8 mouse cellular contexts compared by ENCODE assay signal in the genomic region with DNA sequence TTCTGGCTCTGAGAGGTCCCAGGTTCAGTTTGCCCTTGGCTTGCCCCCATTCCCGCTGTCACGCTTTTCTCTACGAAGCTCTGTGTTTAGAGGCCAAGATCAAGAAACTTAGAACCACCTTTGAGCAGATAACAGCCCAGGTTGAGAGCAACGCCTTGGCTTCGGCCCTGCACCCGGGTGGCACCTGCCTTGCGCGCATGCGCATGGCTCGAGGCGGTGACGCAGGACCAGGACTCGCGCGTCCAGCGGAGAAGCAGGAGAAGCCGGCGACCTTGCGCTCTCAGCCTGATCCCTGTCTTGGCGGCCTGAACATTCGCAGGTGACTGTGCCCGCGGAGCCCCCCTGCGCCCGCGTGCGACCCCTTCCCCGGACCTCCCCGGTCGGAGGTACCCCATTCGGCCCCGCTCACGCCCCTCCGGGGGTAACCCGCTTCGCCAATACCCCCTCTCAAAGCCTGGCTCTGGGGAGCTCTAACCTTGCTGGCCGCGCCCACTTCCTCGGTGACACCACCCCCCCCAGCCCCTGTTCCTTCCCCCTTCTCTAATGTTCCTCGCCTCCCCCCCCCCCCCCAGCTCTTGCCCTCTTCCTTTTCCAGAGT. TPM values are rescaled to one million over a fixed set of nuclear protein-coding genes. Genes with fewer than 3 reads are reported as not detected.
DNase-seq lines count a peak whose midpoint lies in the region; ATAC-seq and TF ChIP-seq lines count a peak whose summit lies in the region.

Gene Plekhb2 (plus strand): TSS at position 232 of the 598 bp plus-strand sequence.

- TF ChIP-seq CTCF in G1E (IDR thresholded peaks at IDR 0.05; ENCODE audit: low read depth, low read length) = no peak
- TF ChIP-seq CTCF in forebrain, postnatal 0 days (IDR thresholded peaks at IDR 0.05; ENCODE audit: low read depth) = no peak

- H3K4me3 ChIP-seq in G1E (ENCODE audit: low read depth, low read length) = peak within 1 kb of the TSS; percentile 73
- H3K4me3 ChIP-seq in forebrain, postnatal 0 days (ENCODE audit: low read depth, low read length) = peak within 1 kb of the TSS; percentile 79
- H3K4me3 ChIP-seq in neural tube, embryonic 14.5 days (ENCODE audit: low read depth, low read length) = peak within 1 kb of the TSS; percentile 75

- ATAC-seq in G1E (ENCODE audit: extremely low read depth, insufficient number of reproducible peaks, low FRiP score, poor library complexity, severe bottlenecking) = no peak
- ATAC-seq in forebrain, postnatal 0 days = peak; percentile 87
- ATAC-seq in neural tube, embryonic 14.5 days (ENCODE audit: low read depth) = peak; percentile 88

- H3K27me3 ChIP-seq in G1E (ENCODE audit: insufficient read depth, low read length) = peaks cover 33% of the 10 kb centered on the region
- H3K27me3 ChIP-seq in forebrain, postnatal 0 days (ENCODE audit: insufficient read depth, low read length) = no peaks in the 10 kb centered on the region
- no peaks in the 10 kb centered on the region for H3K27me3 ChIP-seq in neural tube, embryonic 14.5 days (ENCODE audit: control insufficient read depth, insufficient read depth, low read length)

- WGBS in forebrain, postnatal 0 days = under 1% methylated on average over 38 of the region's 40 CpGs
- WGBS in neural tube, embryonic 14.5 days = under 1% methylated on average over 34 of the region's 40 CpGs

- peak; percentile 70 for DNase-seq in G1E (ENCODE audit: low spot score)
- peak; percentile 95 to 97 for DNase-seq in cerebellum, adult 18-20 months
- DNase-seq in forebrain, postnatal 0 days = peak; percentile 91
- DNase-seq in heart, postnatal 36 days = peak; percentile 87 to 91
- DNase-seq in layer of hippocampus, adult 18-20 months (ENCODE audit: low spot score in 2 of 2) = peak; percentile 82 to 90
- peak; percentile 91 to 93 for DNase-seq in lung, adult 18-20 months
- peak; percentile 86 for DNase-seq in testis, postnatal 10 days (ENCODE audit: low spot score)

- H3K36me3 ChIP-seq in G1E (replicated peaks) = no peaks in the 10 kb centered on the region
- H3K36me3 ChIP-seq in forebrain, postnatal 0 days (ENCODE audit: insufficient read depth) = no peaks in the 10 kb centered on the region
- H3K36me3 ChIP-seq in neural tube, embryonic 14.5 days (ENCODE audit: control insufficient read depth, insufficient read depth, low read length) = no peaks in the 10 kb centered on the region

- intact Hi-C loops in heart, postnatal 36 days (cut with DNase I) = loop anchor here (10.0 kb wide), 1 partner anchor 405 kb away; no protein-coding TSS in a partner anchor

- peak within 1 kb of the TSS; percentile 80 for H3K27ac ChIP-seq in forebrain, postnatal 0 days (ENCODE audit: low read depth, low read length)
- peak within 1 kb of the TSS; percentile 67 for H3K27ac ChIP-seq in neural tube, embryonic 14.5 days (ENCODE audit: low read depth, low read length)

- peak within 1 kb of the TSS; percentile 95 for H3K9ac ChIP-seq in forebrain, postnatal 0 days
- peak within 1 kb of the TSS; percentile 92 for H3K9ac ChIP-seq in neural tube, embryonic 14.5 days (replicated peaks; ENCODE audit: low read depth, low read length)

- no peaks in the 10 kb centered on the region for H3K9me3 ChIP-seq in G1E (replicated peaks)
- H3K9me3 ChIP-seq in forebrain, postnatal 0 days (ENCODE audit: low read length) = no peaks in the 10 kb centered on the region
- no peaks in the 10 kb centered on the region for H3K9me3 ChIP-seq in neural tube, embryonic 14.5 days (ENCODE audit: control insufficient read depth, low read length)

- H3K4me2 ChIP-seq in forebrain, postnatal 0 days (ENCODE audit: low read depth) = peak within 1 kb of the TSS; percentile 66
- peak within 1 kb of the TSS; percentile 58 for H3K4me2 ChIP-seq in neural tube, embryonic 14.5 days (ENCODE audit: low read depth, low read length)

- peaks cover 10% of the 10 kb centered on the region for H3K4me1 ChIP-seq in G1E (ENCODE audit: insufficient read depth, low read depth, low read length)
- H3K4me1 ChIP-seq in forebrain, postnatal 0 days (ENCODE audit: insufficient read depth) = peaks cover 15% of the 10 kb centered on the region
- peaks cover 19% of the 10 kb centered on the region; the same call in 1 of the 2 replicates for H3K4me1 ChIP-seq in neural tube, embryonic 14.5 days (ENCODE audit: control insufficient read depth, insufficient read depth, low read length)

RNA-seq across cellular contexts. Expression of gene Plekhb2, which starts in this region (rescaled TPM):
- total RNA-seq in G1E (2014; fragmentation: Nextera tagmentation) = 13.1 and 13.7 TPM in 2 replicates
- 14.5 and 15.3 TPM in 2 replicates for total RNA-seq in G1E (2017)
- 1.0 and 1.7 TPM in 2 replicates for polyA plus RNA-seq in G1E (2012)
- total RNA-seq in forebrain, postnatal 0 days (2014; rRNA removed) = 74.1 and 80.5 TPM in 2 replicates
- polyA plus RNA-seq in forebrain, postnatal 0 days (2015; fragmentation: Nextera tagmentation; extraction: Ambion mirVana) = 72.6 and 86.1 TPM in 2 replicates
- 100 to 1,000 TPM; 102 to 117 TPM for total RNA-seq in heart, postnatal 36 days (2021)
- total RNA-seq in layer of hippocampus, adult 18-20 months (2021) = 100 to 1,000 TPM; 214 to 227 TPM
- polyA plus RNA-seq in neural tube, embryonic 14.5 days (2014; fragmentation: Nextera tagmentation; extraction: Ambion mirVana) = 76.8 and 80.6 TPM in 2 replicates

Comparison
In these comparisons a context has a peak if more than half of its experiments do, and no peak if none do; other contexts are left out.
1. RNA of gene Plekhb2 (polyA plus RNA-seq): 72.6 to 86.1 TPM in forebrain, postnatal 0 days and 76.8 to 80.6 TPM in neural tube, embryonic 14.5 days; 1.0 to 1.7 TPM in G1E; every median in the first group is over 10 times any median in the second.
2. Peak in every context shown above with its lines, with median percentiles within 50 percentile points of each other: DNase-seq and H3K4me3 ChIP-seq.